Mouse (Mus musculus) CH12.LX (cell line): Measurements from ENCODE around the gene Irx2.

ENCODE experiments used
- CHD2 ChIP-seq: IDR thresholded peaks from 2 replicates; pipeline ENCODE4 v1.6.1; 2011; ENCODE audit warnings: low read length, improper control_type of control experiment
- EP300 ChIP-seq: IDR thresholded peaks from 2 replicates; pipeline ENCODE4 v1.6.1; 2011; ENCODE audit warnings: low read length, improper control_type of control experiment
- RCOR1 ChIP-seq: conservative IDR thresholded peaks from 2 replicates; pipeline ENCODE4 v1.6.1; 2012; ENCODE audit warnings: low read depth, mild to moderate bottlenecking, inconsistent platforms, low read length, improper control_type of control experiment
- USF2 ChIP-seq: conservative IDR thresholded peaks from 2 replicates; pipeline ENCODE4 v1.6.1; 2011; ENCODE audit warnings: low read depth, low read length, improper control_type of control experiment
- ZKSCAN1 ChIP-seq: IDR thresholded peaks from 2 replicates; pipeline ENCODE4 v1.6.1; 2012; ENCODE audit warnings: low read depth, inconsistent platforms, low read length, improper control_type of control experiment, borderline replicate concordance

DNA sequence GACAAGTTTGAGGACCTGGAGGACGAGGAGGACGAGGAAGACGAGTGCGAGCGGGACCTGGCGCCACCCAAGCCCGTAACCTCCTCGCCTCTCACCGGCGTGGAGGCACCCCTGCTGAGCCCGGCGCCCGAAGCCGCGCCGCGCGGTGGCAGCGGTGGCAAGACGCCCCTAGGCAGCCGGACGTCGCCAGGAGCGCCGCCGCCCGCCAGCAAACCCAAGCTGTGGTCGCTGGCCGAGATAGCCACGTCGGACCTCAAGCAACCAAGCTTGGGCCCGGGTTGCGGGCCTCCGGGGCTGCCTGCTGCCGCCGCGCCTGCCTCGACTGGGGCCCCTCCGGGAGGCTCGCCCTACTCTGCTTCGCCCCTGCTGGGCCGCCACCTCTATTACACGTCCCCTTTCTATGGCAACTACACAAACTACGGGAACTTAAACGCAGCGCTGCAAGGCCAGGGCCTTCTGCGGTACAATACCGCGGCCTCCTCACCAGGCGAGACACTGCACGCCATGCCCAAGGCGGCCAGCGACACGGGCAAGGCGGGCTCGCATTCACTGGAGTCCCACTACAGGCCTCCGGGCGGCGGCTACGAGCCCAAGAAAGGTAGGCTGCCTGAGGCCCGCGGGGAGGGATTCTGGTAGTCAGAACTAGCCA is 2.9 kb downstream of the Irx2 start:
- TF ChIP-seq RCOR1 (no peak), ZKSCAN1 (no peak), EP300 (no peak), CHD2 (no peak), USF2 (no peak)
